Mouse (Mus musculus) small intestine, adult 2 months (tissue): ENCODE results near the gene Traf1.

Source experiments
- CTCF ChIP-seq: fragments of 200-500 bp; IDR thresholded peaks from 2 replicates; pipeline ENCODE4 v1.5.1; 2012; ENCODE audit warnings: low read depth, mild to moderate bottlenecking, control low read depth, inconsistent platforms, low read length, moderate library complexity, mixed read lengths; ENCODE audit not compliant: insufficient replicate concordance, insufficient read length; ENCODE audit errors: extremely low read depth
- POLR2A ChIP-seq: fragments of 200-500 bp; IDR thresholded peaks from 2 replicates; pipeline ENCODE4 v1.6.1; 2012; ENCODE audit warnings: low read depth, mild to moderate bottlenecking, control low read depth, inconsistent platforms, low read length, moderate library complexity

GRCm38 (mm10) chr2:34969166-34969565, 7.6 kb upstream of the Traf1 start:
- no peak for TF ChIP-seq CTCF
- no peak for TF ChIP-seq POLR2A
